Mouse (Mus musculus) lung, postnatal 0 days (tissue): ENCODE data around the gene Rnf150. TPM values are rescaled to one million over a fixed set of nuclear protein-coding genes. Genes with fewer than 3 reads are reported as not detected.

Source experiments
- ATAC-seq: fragments of 200-750 bp; cut with Nextera tagmentation; 2 replicates; pipeline ENCODE4 v1.8.0; 2017; ENCODE audit warnings: moderate library complexity
- DNase-seq: peaks from one replicate; pipeline ENCODE4 v3.0.0-alpha.2; 2016; ENCODE audit warnings: low spot score
- H3K27ac ChIP-seq: fragments of 300-500 bp; sonication (generic); 2 replicates; pipeline ENCODE4 v1.5.1; 2014; ENCODE audit warnings: antibody characterized with exemption, mild to moderate bottlenecking, low read length, mixed read lengths
- H3K27me3 ChIP-seq: fragments of 300-500 bp; sonication (generic); replicated peaks from 2 replicates; pipeline ENCODE4 v1.6.1; 2014; ENCODE audit warnings: low read length, mixed read lengths; ENCODE audit not compliant: insufficient read depth
- H3K36me3 ChIP-seq: fragments of 300-500 bp; sonication (generic); 2 replicates; pipeline ENCODE4 v1.6.1; 2014; ENCODE audit warnings: low read length, mixed read lengths; ENCODE audit not compliant: insufficient read depth
- H3K4me1 ChIP-seq: fragments of 300-500 bp; sonication (generic); 2 replicates; pipeline ENCODE4 v1.6.1; 2014; ENCODE audit warnings: antibody characterized with exemption, low read depth, low read length, mixed read lengths; ENCODE audit not compliant: insufficient read depth
- H3K4me2 ChIP-seq: fragments of 300-500 bp; sonication (generic); replicated peaks from 2 replicates; pipeline ENCODE4 v1.6.1; 2014; ENCODE audit warnings: low read depth, mild to moderate bottlenecking, low read length, moderate library complexity, mixed read lengths
- H3K4me3 ChIP-seq: fragments of 300-500 bp; sonication (generic); 2 replicates; pipeline ENCODE4 v1.5.1; 2014; ENCODE audit warnings: low read depth, low read length
- H3K9ac ChIP-seq: fragments of 300-500 bp; sonication (generic); replicated peaks from 2 replicates; pipeline ENCODE4 v1.6.1; 2014; ENCODE audit warnings: low read depth, mild to moderate bottlenecking
- H3K9me3 ChIP-seq: fragments of 300-500 bp; sonication (generic); 2 replicates; pipeline ENCODE4 v1.6.1; 2016; ENCODE audit warnings: low read length, mixed read lengths
- CTCF ChIP-seq: IDR thresholded peaks from 2 replicates; pipeline ENCODE4 v1.5.1; 2016; ENCODE audit warnings: antibody characterized with exemption, mild to moderate bottlenecking
- EP300 ChIP-seq: IDR thresholded peaks from 2 replicates; pipeline ENCODE4 v1.6.1; 2016; ENCODE audit warnings: antibody characterized with exemption, mild to moderate bottlenecking, control low read depth
- WGBS: fragments of 180-500 bp; shearing (Covaris S2); extraction: QIAGEN DNeasy Blood & Tissue Kit; methylation state at CpG from one replicate; pipeline ENCODE4 v1.1.7; 2014; 5-methylcytosine and 5-hydroxymethylcytosine counted together
- polyA plus RNA-seq: library from polyadenylated mRNA; unstranded; fragments of >200 nt; fragmentation: Nextera tagmentation; extraction: Ambion mirVana; gene quantifications from 2 replicates; pipeline ENCODE4 v1.2.1, GENCODE M21; 2015

The Rnf150 gene
- polyA plus RNA-seq, 1 experiment from 2014 or later = 1.7 TPM

DNA sequence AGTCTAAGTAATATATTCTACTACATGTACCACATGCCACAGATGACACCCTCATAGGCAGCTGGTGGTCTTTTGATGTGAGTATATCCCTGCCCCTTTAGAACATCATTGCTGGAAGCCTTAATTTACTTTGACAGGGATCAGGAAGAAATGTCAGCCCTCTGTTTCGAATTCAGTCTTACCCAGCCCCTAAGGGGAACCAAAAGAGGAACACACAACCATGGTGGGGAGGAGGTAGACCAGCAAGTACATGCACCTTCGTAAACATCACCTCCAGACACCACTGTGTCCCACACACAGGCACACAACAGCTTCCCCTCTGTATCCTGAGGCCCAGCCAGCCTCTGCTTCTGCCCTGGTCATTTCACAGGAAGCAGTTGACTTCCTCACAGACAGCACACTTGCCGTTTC is 277.6 kb downstream of the Rnf150 start:
- H3K9ac ChIP-seq = no peak overlapping the region
- no peaks in the 10 kb centered on the region for H3K27me3 ChIP-seq
- ATAC-seq = peak; percentile 49
- no peaks in the 10 kb centered on the region for H3K36me3 ChIP-seq
- 0 out of 2 replicates have a peak overlapping the region, but pooled peaks have one; percentile 20 for H3K27ac ChIP-seq
- peak; percentile 17 for DNase-seq
- 42% methylated on average over 3 of the region's 3 CpGs for WGBS
- TF ChIP-seq CTCF (no peak), EP300 (no peak)
- no peaks in the 10 kb centered on the region for H3K9me3 ChIP-seq
- no peaks in the 10 kb centered on the region for H3K4me1 ChIP-seq
- H3K4me2 ChIP-seq = no peak overlapping the region
- H3K4me3 ChIP-seq = no peak overlapping the region

Other genes starting within 250 kb of the Rnf150 start
- 39.4 and 40.5 TPM in 2 replicates for gene Zfp330, start 89.2 kb upstream of the Rnf150 start, polyA plus RNA-seq